Mouse (Mus musculus): ENCODE data around the gene Dcbld1. TPM values are rescaled to one million over a fixed set of nuclear protein-coding genes. Genes with fewer than 3 reads are reported as not detected.

Gene Dcbld1
- polyA plus RNA-seq, 1 experiment from 2014 or later = 20.0 TPM

DNA sequence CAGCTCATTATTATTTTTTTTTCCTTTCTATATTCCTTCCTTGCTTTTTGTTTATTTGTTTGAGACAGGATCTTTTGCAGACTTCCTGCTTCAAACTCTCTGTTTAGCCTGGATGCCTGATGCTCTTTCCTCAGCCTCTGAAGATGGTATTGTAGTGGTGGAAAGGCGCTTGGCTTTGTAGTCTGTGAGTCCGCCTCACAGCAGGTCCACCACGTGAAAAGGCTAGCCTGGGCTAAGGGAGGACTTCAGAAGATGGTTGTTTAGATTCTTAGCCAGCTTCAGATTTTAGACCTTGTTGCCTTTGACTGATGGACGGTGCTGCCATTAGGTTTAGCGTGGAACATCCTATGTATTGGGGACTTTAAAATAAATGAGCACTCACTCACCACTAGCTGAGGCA, 2.0 kb downstream of the Dcbld1 start:
- 87% methylated on average over 5 of the region's 5 CpGs for WGBS
- H3K4me1 ChIP-seq (replicated peaks) = peaks cover 12% of the 10 kb centered on the region
- H3K4me3 ChIP-seq = peak overlapping the region; percentile 72; the same call in 1 of the 2 replicates
- no peak for DNase-seq (ENCODE audit: low spot score)
- no peak overlapping the region for H3K27ac ChIP-seq
- 0 out of 2 replicates have a peak, but pooled peaks cover 6% of the 10 kb centered on the region for H3K36me3 ChIP-seq
- no peaks in the 10 kb centered on the region for H3K9me3 ChIP-seq
- peaks cover 5% of the 10 kb centered on the region; the same call in 1 of the 2 replicates for H3K27me3 ChIP-seq (ENCODE audit: insufficient read depth, poor library complexity, severe bottlenecking)

DNA sequence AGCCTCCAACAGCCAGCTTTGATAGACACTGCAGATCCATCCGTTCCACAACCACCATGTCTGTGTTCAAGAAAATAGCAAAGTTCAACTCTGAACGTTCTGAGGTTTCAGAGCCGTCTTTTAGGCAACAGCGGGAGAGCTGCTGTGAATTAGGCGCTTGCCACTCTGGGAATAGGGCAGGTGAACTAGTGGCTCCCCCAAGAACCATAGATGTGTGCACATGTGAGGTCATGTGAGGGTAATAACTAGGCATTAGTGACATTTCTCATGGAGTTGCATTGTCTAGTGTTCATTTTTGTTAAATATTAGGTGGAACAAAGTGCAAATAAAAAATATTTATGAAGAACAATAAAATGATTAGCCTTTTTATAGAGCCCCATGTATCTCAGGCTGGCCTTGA, 8.6 kb downstream of the Dcbld1 start:
- Histone ChIP-seq H3K27me3 (ENCODE audit: insufficient read depth, poor library complexity, severe bottlenecking) (no peaks in the 10 kb centered on the region), H3K36me3 (no peaks in the 10 kb centered on the region), H3K9me3 (no peaks in the 10 kb centered on the region), H3K4me3 (no peak overlapping the region), H3K4me1 (replicated peaks) (no peaks in the 10 kb centered on the region), H3K27ac (no peak overlapping the region)
- WGBS = 91% methylated on average over 5 of the region's 5 CpGs
- no peak for DNase-seq (ENCODE audit: low spot score)

DNA sequence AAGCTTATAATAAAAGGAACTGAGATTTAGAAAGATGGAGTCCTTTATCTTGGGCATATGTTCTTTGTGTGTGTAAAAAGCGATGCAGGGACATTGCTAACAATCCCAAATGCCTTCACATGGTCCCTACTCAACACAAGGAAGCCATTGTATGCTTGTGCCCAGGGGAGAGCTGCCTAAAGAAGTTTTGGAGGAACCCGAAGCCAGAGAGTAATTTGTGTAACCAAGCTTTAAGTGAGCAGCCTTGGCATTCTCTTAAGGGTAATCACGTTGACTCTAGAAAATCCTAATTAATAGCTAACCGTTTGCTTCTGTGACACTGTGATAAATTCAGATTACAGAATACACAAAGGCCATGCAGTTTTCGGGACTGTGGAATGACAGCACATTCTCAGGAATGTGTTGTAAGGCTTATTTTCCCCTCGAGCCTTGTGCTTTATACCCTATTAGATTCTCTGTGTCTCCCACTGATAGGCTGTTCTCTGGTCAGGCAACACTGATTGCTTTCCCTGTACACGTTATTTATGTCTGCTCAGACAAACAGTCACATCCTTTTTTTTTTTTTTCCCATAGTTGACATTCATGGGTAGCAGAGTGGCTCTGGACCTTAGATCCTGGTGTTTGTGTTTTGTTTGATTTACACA, 9.4 kb downstream of the Dcbld1 start:
- no peak for DNase-seq (ENCODE audit: low spot score)
- Histone ChIP-seq H3K9me3 (no peaks in the 10 kb centered on the region), H3K4me3 (no peak overlapping the region), H3K4me1 (replicated peaks) (no peaks in the 10 kb centered on the region), H3K27ac (no peak overlapping the region), H3K36me3 (no peaks in the 10 kb centered on the region), H3K27me3 (ENCODE audit: insufficient read depth, poor library complexity, severe bottlenecking) (no peaks in the 10 kb centered on the region)
- WGBS = 69% methylated on average over 7 of the region's 7 CpGs

DNA sequence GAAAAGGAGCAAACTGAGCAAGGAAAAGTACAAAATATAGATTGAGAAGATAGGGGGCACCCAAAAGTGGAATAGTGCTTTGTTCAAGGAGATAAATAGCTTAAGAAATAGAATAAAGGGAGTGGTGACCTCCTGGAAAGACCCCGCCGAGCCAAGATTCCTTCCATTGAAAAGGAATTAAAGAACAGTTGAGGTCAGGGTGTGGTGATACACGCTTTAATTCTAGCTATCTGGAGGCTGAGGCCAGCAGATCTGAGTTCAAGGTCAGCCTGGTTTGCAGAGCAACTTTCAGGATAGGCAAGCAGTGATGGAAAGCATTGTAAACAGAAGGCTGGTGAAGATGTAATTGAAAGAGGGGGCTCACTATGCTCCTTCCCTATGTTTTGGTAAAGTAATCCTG, 12.8 kb downstream of the Dcbld1 start:
- no peaks in the 10 kb centered on the region for H3K9me3 ChIP-seq
- H3K27me3 ChIP-seq (ENCODE audit: insufficient read depth, poor library complexity, severe bottlenecking) = no peaks in the 10 kb centered on the region
- H3K4me1 ChIP-seq (replicated peaks) = no peaks in the 10 kb centered on the region
- H3K36me3 ChIP-seq = no peaks in the 10 kb centered on the region
- DNase-seq (ENCODE audit: low spot score) = no peak
- H3K4me3 ChIP-seq = no peak overlapping the region
- WGBS = 51% methylated on average over 3 of the region's 3 CpGs
- H3K27ac ChIP-seq = no peak overlapping the region

DNA sequence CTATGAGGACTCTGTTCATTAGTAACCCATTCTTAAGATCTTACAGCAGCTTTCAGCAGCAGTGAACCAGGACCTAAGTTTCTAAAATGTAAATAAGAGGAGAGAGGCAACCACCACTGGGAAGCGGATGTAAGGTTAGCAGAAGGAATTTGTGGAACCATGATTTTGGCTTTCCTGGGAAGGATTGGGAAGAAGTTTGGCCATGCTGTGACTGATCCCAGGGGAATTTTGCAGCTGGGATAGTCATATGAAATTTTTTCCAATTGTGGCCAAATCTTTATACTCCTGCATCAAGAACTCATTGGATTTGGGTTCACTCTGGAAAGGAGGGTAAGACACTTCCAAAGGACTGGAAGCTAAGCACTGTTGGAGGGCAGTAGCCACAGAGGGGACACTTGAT, 18.8 kb downstream of the Dcbld1 start:
- Histone ChIP-seq H3K27me3 (ENCODE audit: insufficient read depth, poor library complexity, severe bottlenecking) (no peaks in the 10 kb centered on the region), H3K9me3 (no peaks in the 10 kb centered on the region), H3K4me3 (no peak overlapping the region), H3K27ac (no peak overlapping the region), H3K36me3 (no peaks in the 10 kb centered on the region), H3K4me1 (replicated peaks) (no peaks in the 10 kb centered on the region)
- WGBS = 93% methylated on average over 1 of the region's 1 CpGs
- no peak for DNase-seq (ENCODE audit: low spot score)

DNA sequence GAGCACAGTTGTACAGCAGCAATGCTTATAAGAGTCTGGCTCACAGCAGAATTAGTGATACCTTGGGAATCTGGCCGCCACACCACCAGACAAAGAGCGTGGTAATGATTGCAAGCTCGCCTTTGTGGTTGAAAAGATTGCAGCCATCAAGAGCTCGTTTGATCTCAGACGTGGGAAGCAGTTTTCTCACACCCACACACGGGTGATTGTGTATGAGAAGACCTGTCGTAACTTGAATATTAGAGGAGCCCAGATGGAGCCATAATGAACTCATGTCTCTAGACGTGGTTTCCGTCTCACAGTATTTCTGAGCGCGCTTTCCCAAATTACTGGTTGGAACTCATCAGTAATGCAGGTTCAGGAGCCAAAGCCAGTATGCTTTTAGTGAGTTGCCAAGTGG, 20.0 kb downstream of the Dcbld1 start:
- Histone ChIP-seq H3K4me1 (replicated peaks) (peaks cover 6% of the 10 kb centered on the region; the same call in 1 of the 2 replicates), H3K36me3 (no peaks in the 10 kb centered on the region), H3K9me3 (no peaks in the 10 kb centered on the region), H3K4me3 (no peak overlapping the region), H3K27ac (no peak overlapping the region), H3K27me3 (ENCODE audit: insufficient read depth, poor library complexity, severe bottlenecking) (no peaks in the 10 kb centered on the region)
- DNase-seq (ENCODE audit: low spot score) = no peak
- WGBS = 88% methylated on average over 11 of the region's 11 CpGs

DNA sequence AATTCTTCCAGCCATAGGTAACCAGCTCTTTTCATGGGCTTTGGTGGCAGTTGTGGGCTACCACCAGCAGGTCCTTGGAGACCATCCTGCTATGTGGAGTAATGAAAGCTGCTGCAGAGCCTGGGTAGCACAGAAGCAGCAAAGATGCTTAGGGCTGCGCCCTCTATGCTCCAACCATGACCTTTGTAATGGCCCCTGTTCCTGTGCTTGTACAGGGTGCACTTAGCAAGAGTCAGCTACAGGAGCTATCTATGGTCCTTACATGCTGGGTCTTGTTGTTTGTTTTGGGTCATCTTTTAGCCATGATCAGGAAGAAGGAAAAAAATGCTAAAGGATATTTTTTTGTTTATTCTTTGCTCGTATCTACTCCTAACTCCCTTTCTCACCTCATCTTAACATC, 24.3 kb downstream of the Dcbld1 start:
- Histone ChIP-seq H3K4me1 (replicated peaks) (peaks cover 6% of the 10 kb centered on the region; the same call in 1 of the 2 replicates), H3K9me3 (no peaks in the 10 kb centered on the region), H3K4me3 (no peak overlapping the region), H3K27ac (no peak overlapping the region), H3K36me3 (0 out of 2 replicates have a peak, but pooled peaks cover 2% of the 10 kb centered on the region), H3K27me3 (ENCODE audit: insufficient read depth, poor library complexity, severe bottlenecking) (no peaks in the 10 kb centered on the region)
- 73% methylated on average over 2 of the region's 2 CpGs for WGBS
- DNase-seq (ENCODE audit: low spot score) = no peak

DNA sequence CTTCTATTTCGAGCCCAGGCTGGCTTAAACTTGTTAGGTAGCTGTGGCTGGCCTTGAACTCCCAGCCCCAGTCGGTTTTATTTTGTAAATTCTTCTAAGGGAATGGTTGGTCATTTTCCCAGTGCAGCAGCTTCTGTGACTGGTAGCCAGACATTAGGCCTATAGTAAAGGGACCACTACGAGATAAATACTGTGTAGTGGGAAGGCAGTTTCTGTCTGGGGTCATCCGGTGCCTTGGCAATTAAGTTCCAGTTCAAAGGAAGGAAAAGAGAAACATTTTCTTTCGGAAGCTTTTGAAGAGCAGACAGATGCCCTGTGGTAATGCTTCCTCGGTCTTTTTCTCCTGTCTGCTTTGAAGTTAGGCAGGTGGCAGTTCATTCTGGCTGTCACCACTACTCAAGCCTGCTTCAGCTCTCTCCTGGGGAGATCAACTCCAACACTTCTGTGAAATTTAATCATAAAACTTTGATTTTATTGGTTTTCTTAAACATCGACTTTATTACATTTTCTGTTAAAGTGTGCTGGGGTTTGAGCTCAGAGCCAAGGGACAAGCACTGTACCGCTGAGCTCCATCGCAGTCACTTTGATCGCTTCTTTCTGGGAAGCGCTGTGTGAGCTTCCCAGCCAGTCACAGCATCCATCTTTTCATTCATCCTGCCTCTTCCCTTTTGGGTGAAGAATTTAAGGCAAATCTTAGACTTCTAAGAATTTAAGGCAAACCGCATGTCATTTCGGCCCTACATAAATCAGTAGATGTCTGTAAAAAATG, 24.9 kb downstream of the Dcbld1 start:
- H3K9me3 ChIP-seq = no peaks in the 10 kb centered on the region
- 0 out of 2 replicates have a peak, but pooled peaks cover 4% of the 10 kb centered on the region for H3K36me3 ChIP-seq
- no peaks in the 10 kb centered on the region for H3K27me3 ChIP-seq (ENCODE audit: insufficient read depth, poor library complexity, severe bottlenecking)
- H3K4me1 ChIP-seq (replicated peaks) = peaks cover 6% of the 10 kb centered on the region; the same call in 1 of the 2 replicates
- no peak overlapping the region for H3K27ac ChIP-seq
- 66% methylated on average over 13 of the region's 13 CpGs for WGBS
- H3K4me3 ChIP-seq = no peak overlapping the region
- no peak for DNase-seq (ENCODE audit: low spot score)

DNA sequence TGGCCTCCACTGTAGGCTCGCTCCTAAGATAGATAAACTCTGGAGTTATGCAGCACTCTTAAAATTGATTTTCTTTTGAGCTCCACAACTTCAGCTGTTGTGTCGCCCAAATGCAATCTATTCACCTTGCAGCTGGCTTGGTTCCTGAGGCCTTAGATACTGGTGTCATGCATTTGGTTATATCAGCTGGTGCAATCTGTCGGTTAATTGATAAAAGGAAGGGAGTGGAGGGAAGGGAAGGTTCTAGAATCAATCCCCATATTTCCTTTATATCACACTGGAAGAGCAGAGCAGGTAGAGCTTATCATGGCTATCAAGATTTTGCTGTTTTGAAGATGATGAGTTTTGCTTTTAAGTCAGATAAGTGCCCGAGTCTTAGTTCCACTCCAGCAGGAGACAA, 26.8 kb downstream of the Dcbld1 start:
- no peak overlapping the region for H3K27ac ChIP-seq
- H3K4me3 ChIP-seq = no peak overlapping the region
- 92% methylated on average over 4 of the region's 4 CpGs for WGBS
- no peaks in the 10 kb centered on the region for H3K9me3 ChIP-seq
- H3K27me3 ChIP-seq (ENCODE audit: insufficient read depth, poor library complexity, severe bottlenecking) = no peaks in the 10 kb centered on the region
- no peak for DNase-seq (ENCODE audit: low spot score)
- peaks cover 6% of the 10 kb centered on the region; the same call in 1 of the 2 replicates for H3K4me1 ChIP-seq (replicated peaks)
- H3K36me3 ChIP-seq = peaks cover 20% of the 10 kb centered on the region

DNA sequence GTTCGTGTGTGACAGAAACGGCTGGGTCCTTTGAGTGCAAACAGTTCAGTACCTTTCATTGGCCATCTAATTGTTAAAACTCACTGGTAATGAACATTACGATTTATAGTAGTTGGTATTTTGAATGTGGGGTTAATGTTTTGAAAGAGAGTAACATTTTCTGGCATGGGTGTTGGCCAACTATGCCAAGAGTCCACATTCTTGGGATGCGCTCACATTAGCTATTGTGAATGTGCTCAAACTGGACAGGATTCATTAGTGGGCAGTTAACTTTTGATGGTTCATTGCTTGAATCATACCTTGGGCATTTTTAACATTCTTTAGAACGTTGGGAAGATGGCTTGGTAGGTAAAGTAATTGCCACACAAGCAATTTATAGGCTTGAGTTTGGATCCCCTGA, 30.7 kb downstream of the Dcbld1 start:
- whole genome bisulfite sequencing = 93% methylated on average over 5 of the region's 5 CpGs
- DNase-seq (ENCODE audit: low spot score) = no peak
- Histone ChIP-seq H3K27ac (no peak overlapping the region), H3K4me1 (replicated peaks) (no peaks in the 10 kb centered on the region), H3K9me3 (no peaks in the 10 kb centered on the region), H3K36me3 (peaks cover 23% of the 10 kb centered on the region), H3K4me3 (no peak overlapping the region), H3K27me3 (ENCODE audit: insufficient read depth, poor library complexity, severe bottlenecking) (no peaks in the 10 kb centered on the region)

DNA sequence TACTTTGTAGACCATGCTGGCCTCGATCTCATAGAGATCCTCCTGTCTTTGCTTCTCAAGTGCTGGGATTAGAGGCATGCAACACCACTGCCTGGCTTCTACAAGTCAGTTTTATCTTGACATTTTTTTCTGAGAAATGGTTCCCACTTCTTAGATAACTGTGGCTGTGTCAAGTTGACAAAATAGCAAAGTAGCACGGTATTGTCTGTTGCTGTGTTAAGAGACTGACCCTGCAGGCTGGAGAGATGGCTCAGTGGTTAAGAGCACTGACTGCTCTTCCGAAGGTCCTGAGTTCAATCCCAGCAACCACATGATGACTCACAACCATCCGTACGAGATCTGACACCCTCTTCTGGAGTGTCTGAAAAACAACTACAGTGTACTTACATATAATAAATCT, 35.5 kb downstream of the Dcbld1 start:
- Histone ChIP-seq H3K9me3 (no peaks in the 10 kb centered on the region), H3K27ac (no peak overlapping the region), H3K36me3 (peaks cover 14% of the 10 kb centered on the region; the same call in 1 of the 2 replicates), H3K4me3 (no peak overlapping the region), H3K4me1 (replicated peaks) (peaks cover 11% of the 10 kb centered on the region), H3K27me3 (ENCODE audit: insufficient read depth, poor library complexity, severe bottlenecking) (no peaks in the 10 kb centered on the region)
- WGBS = 91% methylated on average over 5 of the region's 5 CpGs
- no peak for DNase-seq (ENCODE audit: low spot score)

DNA sequence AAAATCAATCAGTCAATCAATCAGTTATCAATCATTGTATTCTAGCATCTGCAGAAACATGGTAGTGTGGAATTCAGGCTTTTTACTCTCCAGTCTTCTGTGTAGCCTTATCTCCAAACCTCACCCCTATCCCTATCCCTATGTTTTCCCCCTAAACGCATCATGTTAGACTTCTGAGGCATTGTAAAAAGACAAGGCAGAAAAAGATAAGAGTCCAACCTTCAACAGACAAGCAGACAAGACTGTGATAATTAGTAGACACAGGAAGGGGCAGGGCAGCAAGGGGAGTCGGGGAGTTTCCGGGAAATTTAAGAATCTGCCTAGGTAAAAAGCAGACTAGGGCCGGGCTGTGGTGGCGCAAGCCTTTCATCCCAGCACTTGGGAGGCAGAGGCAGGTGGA, 38.0 kb downstream of the Dcbld1 start:
- Histone ChIP-seq H3K4me1 (replicated peaks) (peaks cover 25% of the 10 kb centered on the region), H3K27me3 (ENCODE audit: insufficient read depth, poor library complexity, severe bottlenecking) (no peaks in the 10 kb centered on the region), H3K4me3 (no peak overlapping the region), H3K27ac (no peak overlapping the region), H3K9me3 (no peaks in the 10 kb centered on the region), H3K36me3 (no peaks in the 10 kb centered on the region)
- no peak for DNase-seq (ENCODE audit: low spot score)
- WGBS = 88% methylated on average over 5 of the region's 5 CpGs

DNA sequence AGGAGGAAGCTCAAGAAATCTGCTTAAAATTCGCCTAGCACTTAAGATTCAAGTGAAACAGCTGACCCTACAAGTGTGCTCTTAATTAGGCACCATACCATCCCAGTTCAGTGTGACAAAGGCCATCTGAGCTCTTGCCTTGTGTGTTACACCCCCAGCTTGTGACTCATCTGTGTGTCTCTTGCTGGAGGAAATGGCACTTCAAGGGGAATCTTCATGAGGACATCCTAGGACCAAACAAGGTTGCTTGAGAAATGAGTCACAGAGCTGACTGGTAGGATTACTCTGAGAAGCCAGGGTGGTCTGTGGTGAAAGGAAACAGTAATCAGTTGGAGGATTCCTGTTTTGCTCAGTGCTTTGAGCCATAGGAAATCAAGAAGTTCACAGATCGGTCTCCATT, 39.6 kb downstream of the Dcbld1 start:
- Histone ChIP-seq H3K27ac (no peak overlapping the region), H3K4me1 (replicated peaks) (peaks cover 25% of the 10 kb centered on the region), H3K36me3 (no peaks in the 10 kb centered on the region), H3K9me3 (no peaks in the 10 kb centered on the region), H3K27me3 (ENCODE audit: insufficient read depth, poor library complexity, severe bottlenecking) (no peaks in the 10 kb centered on the region), H3K4me3 (no peak overlapping the region)
- no peak for DNase-seq (ENCODE audit: low spot score)
- WGBS = 63% methylated on average over 2 of the region's 2 CpGs

Data from hindbrain, embryonic 10.5 days (tissue).